Mouse (Mus musculus) ES-E14 (cell line): ENCODE data around the gene Amigo3. TPM values are rescaled to one million over a fixed set of nuclear protein-coding genes. Genes with fewer than 3 reads are reported as not detected.

ENCODE experiments used
- DNase-seq: peaks from one replicate; pipeline ENCODE4 v3.0.0-alpha.2; 2013; ENCODE audit warnings: low read depth, low spot score
- H3K27ac ChIP-seq: 2 replicates; pipeline ENCODE4 v1.5.1; 2012; ENCODE audit warnings: low read depth, mild to moderate bottlenecking, low read length, moderate library complexity, mixed read lengths; ENCODE audit not compliant: poor library complexity, insufficient read depth, severe bottlenecking
- H3K36me3 ChIP-seq: 2 replicates; pipeline ENCODE4 v1.6.1; 2012; ENCODE audit warnings: mild to moderate bottlenecking, low read length, moderate library complexity, mixed read lengths; ENCODE audit not compliant: control insufficient read depth, poor library complexity, insufficient read depth, severe bottlenecking
- H3K4me1 ChIP-seq, 2 experiments: fragments of 150-350 bp in 1 of 2; sonication (generic) in 1 of 2; 2 replicates each; pipeline ENCODE4 v1.6.1; 2012; ENCODE audit warnings: low read length in 2 of 2, mild to moderate bottlenecking in 1 of 2, mixed read lengths in 1 of 2; ENCODE audit not compliant: control insufficient read depth in 2 of 2, insufficient read depth in 2 of 2, poor library complexity in 1 of 2
- H3K4me3 ChIP-seq, 2 experiments: fragments of 150-350 bp in 1 of 2; sonication (generic) in 1 of 2; 2 replicates each; pipeline ENCODE4 v1.5.1; 2012; ENCODE audit warnings: low read length in 2 of 2, low read depth in 1 of 2, mild to moderate bottlenecking in 1 of 2, mixed read lengths in 1 of 2; ENCODE audit not compliant: insufficient read depth in 1 of 2, poor library complexity in 1 of 2, severe bottlenecking in 1 of 2
- H3K9ac ChIP-seq: 2 replicates; pipeline ENCODE4 v1.6.1; 2012; ENCODE audit warnings: low read depth, mild to moderate bottlenecking, low read length, mixed read lengths; ENCODE audit not compliant: poor library complexity, insufficient read depth, severe bottlenecking
- H3K9me3 ChIP-seq: fragments of 150-350 bp; sonication (generic); 2 replicates; pipeline ENCODE4 v1.6.1; 2012; ENCODE audit warnings: low read depth, mild to moderate bottlenecking, low read length; ENCODE audit not compliant: control insufficient read depth, insufficient read depth
- CHD2 ChIP-seq: IDR thresholded peaks from 2 replicates; pipeline ENCODE4 v1.6.1; 2014; ENCODE audit warnings: mild to moderate bottlenecking, low read depth, low read length, inconsistent platforms
- HCFC1 ChIP-seq: IDR thresholded peaks from 2 replicates; pipeline ENCODE4 v1.6.1; 2012; ENCODE audit warnings: low read length, inconsistent platforms, borderline replicate concordance; ENCODE audit not compliant: insufficient read depth
- MAFK ChIP-seq: IDR thresholded peaks from 2 replicates; pipeline ENCODE4 v1.6.1; 2014; ENCODE audit warnings: mild to moderate bottlenecking, low read depth, low read length, inconsistent platforms; ENCODE audit not compliant: insufficient read depth
- ZC3H11A ChIP-seq: IDR thresholded peaks from 2 replicates; pipeline ENCODE4 v1.6.1; 2012; ENCODE audit warnings: low read depth, mild to moderate bottlenecking, inconsistent platforms, low read length, borderline replicate concordance
- ZNF384 ChIP-seq: IDR thresholded peaks from 2 replicates; pipeline ENCODE4 v1.6.1; 2012; ENCODE audit warnings: low read depth, low read length, inconsistent platforms
- in situ Hi-C, 2 experiments: fragments of 600-800 bp; cut with MboI; formaldehyde crosslinking; loops; one replicate each; pipeline ENCODE4 v1.15.1; 2025; ENCODE audit warnings: low sequenced_read_pairs in 2 of 2, inconsistent platforms in 1 of 2; ENCODE audit not compliant: unreplicated experiment in 2 of 2
- total RNA-seq: library from RNA; depleted of rRNA; stranded (reverse); fragments of 300-350 nt; gene quantifications from 2 replicates; pipeline ENCODE4 v1.2.3, GENCODE M21; 2012

Gene Amigo3
- total RNA-seq, 1 experiment, result 2.7 TPM

GRCm38 (mm10) chr9:108072481-108072924, 19.5 kb downstream of the Amigo3 start:
- Histone ChIP-seq H3K4me1 (no peaks in the 10 kb centered on the region), H3K36me3 (peaks cover 10% of the 10 kb centered on the region; the same call in 1 of the 2 replicates), H3K9ac (no peak overlapping the region), H3K27ac (no peak overlapping the region), H3K9me3 (no peaks in the 10 kb centered on the region), H3K4me3 (no peak overlapping the region)
- TF ChIP-seq CHD2, result no peak
- in situ Hi-C loops, result no loop called here
- no peak for DNase-seq

GRCm38 (mm10) chr9:108073141-108073930, 20.4 kb downstream of the Amigo3 start:
- TF ChIP-seq CHD2 (no peak), ZC3H11A (no peak), HCFC1 (no peak), ZNF384 (no peak), MAFK (no peak)
- Histone ChIP-seq H3K9ac (no peak overlapping the region), H3K4me3 (no peak overlapping the region), H3K4me1 (no peaks in the 10 kb centered on the region; a peak in 1 of 4 replicates), H3K27ac (no peak overlapping the region), H3K9me3 (no peaks in the 10 kb centered on the region), H3K36me3 (peaks cover 10% of the 10 kb centered on the region; the same call in 1 of the 2 replicates)
- DNase-seq, result no peak
- in situ Hi-C loops, result no loop called here

GRCm38 (mm10) chr9:108080168-108080567, 27.2 kb downstream of the Amigo3 start, which contains the start of gene Mst1:
Gene Mst1 (plus strand): TSS chr9:108080436.
- in situ Hi-C loops, result no loop called here
- no peak within 1 kb of the TSS for H3K27ac ChIP-seq
- peaks cover 11% of the 10 kb centered on the region for H3K36me3 ChIP-seq
- H3K9me3 ChIP-seq, result no peaks in the 10 kb centered on the region
- TF ChIP-seq ZNF384 (no peak), ZC3H11A (no peak), CHD2 (no peak), MAFK (no peak), HCFC1 (no peak)
- H3K9ac ChIP-seq, result peak within 1 kb of the TSS; percentile 35
- peaks cover 0 to 7% of the 10 kb centered on the region in 2 experiments; a peak in 1 of 4 replicates for H3K4me1 ChIP-seq
- H3K4me3 ChIP-seq, result peak within 1 kb of the TSS; percentile 84 to 87; a peak in 3 of 4 replicates
- no peak for DNase-seq

GRCm38 (mm10) chr9:108082549-108082948, 29.6 kb downstream of the Amigo3 start:
- no peaks in the 10 kb centered on the region for H3K9me3 ChIP-seq
- peak overlapping the region; percentile 58 to 65 for H3K4me3 ChIP-seq
- TF ChIP-seq CHD2, result no peak
- in situ Hi-C loops, result no loop called here
- H3K27ac ChIP-seq, result no peak overlapping the region
- H3K36me3 ChIP-seq, result peaks cover 32% of the 10 kb centered on the region
- H3K4me1 ChIP-seq, result peaks cover 0 to 7% of the 10 kb centered on the region in 2 experiments; a peak in 1 of 4 replicates
- no peak for DNase-seq
- H3K9ac ChIP-seq, result peak overlapping the region; percentile 50
